Mouse (Mus musculus): Measurements from ENCODE around the gene Cyp39a1.

GRCm38 (mm10) chr17:43752811-43753210, 85.6 kb downstream of the Cyp39a1 start:
- TF ChIP-seq CTCF (IDR thresholded peaks at IDR 0.05; ENCODE audit: borderline replicate concordance, insufficient read depth, low read length) (no peak), POLR2A (IDR thresholded peaks at IDR 0.05; ENCODE audit: low read depth, low read length) (no peak)
